Mouse (Mus musculus) T-cell, adult 2 months (primary cell): Measurements from ENCODE around the gene Spata31.

ENCODE experiments used
- DNase-seq: peaks from one replicate; pipeline ENCODE4 v3.0.0; 2022; ENCODE audit warnings: low spot score

Gene Spata31

GRCm38 (mm10) chr13:64917191-64917590, at the start of gene Spata31:
Gene Spata31, plus strand, starts transcription at chr13:64917406.
- no peak for DNase-seq

GRCm38 (mm10) chr13:64903132-64903531, 14.1 kb upstream of the Spata31 start:
- DNase-seq, result no peak

DNA sequence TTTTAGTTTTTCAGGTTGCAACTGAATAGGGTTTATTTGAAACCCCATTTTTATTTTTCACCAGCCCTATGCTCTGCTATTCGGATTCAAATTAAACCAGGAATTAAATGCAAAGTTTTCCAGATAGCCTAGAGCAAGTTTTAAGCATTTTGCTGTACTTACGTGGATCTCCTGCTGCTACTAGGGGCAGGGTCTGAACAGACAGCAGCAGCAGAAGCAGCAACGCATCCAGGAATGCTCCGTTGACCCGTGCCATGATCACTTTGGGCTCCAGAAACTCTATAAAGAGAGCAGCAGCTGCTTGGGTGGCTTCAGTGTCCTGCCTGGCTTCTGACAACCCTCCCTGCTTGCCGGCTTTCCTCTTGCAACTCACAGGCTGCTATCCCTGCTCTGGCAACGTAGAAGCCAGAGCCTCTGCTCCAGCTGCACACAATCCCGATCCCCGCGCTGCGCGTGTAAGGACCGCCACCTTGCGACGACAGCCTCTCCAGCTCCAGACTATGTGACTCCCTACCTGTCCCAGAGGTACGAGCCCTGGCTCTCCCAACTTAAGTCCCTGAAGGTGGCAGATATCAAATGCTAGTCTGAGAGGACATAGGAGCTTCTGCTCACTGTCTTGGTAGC, 13.5 kb upstream of the Spata31 start, which contains the start of gene Cntnap3:
Gene Cntnap3, minus strand, starts transcription at position 371 of the 624 bp plus-strand sequence.
- no peak for DNase-seq
